Mouse (Mus musculus) CD4-positive, CD25-positive, alpha-beta regulatory T cell, adult 4 months (primary cell): ENCODE results near the gene Olfr1387. TPM values are rescaled to one million over a fixed set of nuclear protein-coding genes. Genes with fewer than 3 reads are reported as not detected.
"Not testable (repeated sequence)": the region's sequence is repeated elsewhere in the genome, so short reads cannot be mapped to it uniquely, and the experiment has no call there.

Source experiments
- ATAC-seq: one replicate; pipeline ENCODE4 v1.8.0; 2017
- polyA plus RNA-seq, 2 experiments: library from polyadenylated mRNA; unstranded; fragments of 100-300 nt; shearing (Covaris generic); gene quantifications; one replicate each; pipeline ENCODE4 v1.2.1; 2017

The Olfr1387 gene
- polyA plus RNA-seq: not detected

- no peak for ATAC-seq
Observed at GRCm38 (mm10) chr11:49455043-49455442, at the start of gene Olfr1387. Gene Olfr1387, plus strand, starts transcription at chr11:49455343.

- ATAC-seq: no peak
Observed at GRCm38 (mm10) chr11:49406784-49407183, 48.4 kb upstream of the Olfr1387 start.

- ATAC-seq: no peak
Observed at GRCm38 (mm10) chr11:49410540-49410939, 44.6 kb upstream of the Olfr1387 start.

- no peak for ATAC-seq
Observed at GRCm38 (mm10) chr11:49422767-49423166, 32.4 kb upstream of the Olfr1387 start, which contains the start of gene Olfr1389. Gene Olfr1389, plus strand, starts transcription at chr11:49423067.

DNA sequence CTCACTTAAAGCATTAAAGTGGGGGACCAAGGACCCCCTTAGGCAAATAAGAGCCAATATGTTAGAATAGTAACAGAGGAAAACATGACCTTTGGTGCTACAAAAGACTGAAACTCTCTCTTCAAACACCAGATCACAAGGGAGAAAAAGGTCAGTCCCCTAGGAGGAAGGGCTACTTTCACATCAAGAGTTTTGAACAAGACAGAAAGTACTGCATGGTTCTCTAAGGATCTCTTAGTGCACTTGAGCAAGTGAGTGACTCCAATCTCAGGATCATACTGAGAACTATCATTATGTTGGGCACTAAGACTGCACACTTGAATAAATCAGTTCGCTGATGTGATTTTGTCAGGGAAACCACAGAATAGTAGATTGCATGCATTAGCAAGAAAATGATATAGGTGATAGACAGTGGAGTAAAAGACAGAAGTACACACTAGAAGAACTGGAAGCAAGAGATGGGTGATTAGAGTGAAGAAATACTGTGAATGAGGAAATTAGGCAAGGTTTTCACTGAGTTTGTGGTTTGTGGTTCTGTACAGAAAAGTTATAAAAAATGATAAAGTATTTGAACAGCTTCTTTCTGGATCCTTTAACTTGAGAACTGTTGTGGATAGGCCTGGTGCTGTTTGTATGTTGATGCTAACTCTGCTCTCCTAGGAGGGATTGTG lies 29.8 kb upstream of the Olfr1387 start:
- no peak for ATAC-seq

DNA sequence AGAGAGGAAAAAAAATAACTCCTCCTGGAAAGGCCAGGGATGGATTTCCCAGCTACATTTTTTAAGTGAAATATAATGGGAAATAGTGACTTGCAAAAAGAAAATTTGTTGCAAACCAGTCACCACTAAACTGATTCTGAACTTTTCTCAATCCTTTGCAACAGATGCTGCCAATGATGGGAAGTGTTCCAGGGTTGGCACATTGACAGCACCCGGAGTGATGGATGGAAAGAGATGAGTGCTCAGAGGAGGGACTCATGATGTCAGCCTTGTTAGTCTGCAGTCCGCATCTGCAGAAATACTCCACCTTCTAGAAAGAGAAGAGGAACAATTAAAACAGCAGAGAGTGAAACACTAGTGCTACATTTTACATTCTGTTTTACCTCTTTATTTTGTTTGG lies 25.5 kb upstream of the Olfr1387 start:
- ATAC-seq: no peak

DNA sequence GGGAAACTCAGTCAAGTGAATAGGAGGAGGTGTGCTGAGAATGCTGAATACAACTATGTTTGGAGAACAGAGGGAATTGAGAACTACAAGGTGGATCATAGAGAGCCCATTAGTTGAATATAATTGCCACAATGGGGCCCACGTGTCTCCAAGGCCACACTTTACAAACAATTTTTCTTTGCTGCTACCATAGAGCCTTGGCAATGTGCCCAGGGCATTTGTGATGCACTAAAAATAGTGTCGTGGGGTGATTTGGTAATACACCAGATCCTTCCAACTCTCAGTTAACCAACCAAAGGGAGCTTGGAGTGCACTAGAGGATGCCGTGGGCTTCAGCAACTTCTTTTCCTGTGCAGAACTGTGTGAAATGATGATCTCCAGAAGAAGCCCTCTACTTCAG lies 18.7 kb upstream of the Olfr1387 start, which contains the start of gene Olfr1388:
Gene Olfr1388 (plus strand): TSS at position 214 of the 400 bp plus-strand sequence.
- ATAC-seq: no peak

- ATAC-seq: not testable (repeated sequence)
Observed at GRCm38 (mm10) chr11:49464746-49465145, 9.6 kb downstream of the Olfr1387 start, which contains the start of gene Olfr1386. Gene Olfr1386, plus strand, starts transcription at chr11:49465046.

DNA sequence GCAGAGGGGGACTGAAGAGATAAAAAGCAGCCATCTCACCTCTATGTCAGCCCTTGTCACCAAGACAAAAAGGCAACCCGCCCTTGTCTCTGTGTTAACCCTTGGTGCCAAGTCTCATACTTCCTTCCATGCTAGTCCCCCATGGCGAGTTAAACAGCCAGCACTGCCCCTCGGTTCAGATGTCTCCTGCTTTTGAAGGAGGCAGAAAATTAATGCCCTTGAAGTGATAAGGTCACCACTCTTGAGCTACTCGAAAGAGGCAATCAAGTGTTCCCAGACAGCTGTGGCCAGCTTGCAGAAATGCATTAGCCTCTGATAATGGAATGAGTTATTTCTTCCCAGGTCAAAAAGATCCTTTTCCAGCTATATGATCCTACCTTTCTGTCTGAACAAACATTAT lies 30.8 kb downstream of the Olfr1387 start:
- ATAC-seq: no peak

DNA sequence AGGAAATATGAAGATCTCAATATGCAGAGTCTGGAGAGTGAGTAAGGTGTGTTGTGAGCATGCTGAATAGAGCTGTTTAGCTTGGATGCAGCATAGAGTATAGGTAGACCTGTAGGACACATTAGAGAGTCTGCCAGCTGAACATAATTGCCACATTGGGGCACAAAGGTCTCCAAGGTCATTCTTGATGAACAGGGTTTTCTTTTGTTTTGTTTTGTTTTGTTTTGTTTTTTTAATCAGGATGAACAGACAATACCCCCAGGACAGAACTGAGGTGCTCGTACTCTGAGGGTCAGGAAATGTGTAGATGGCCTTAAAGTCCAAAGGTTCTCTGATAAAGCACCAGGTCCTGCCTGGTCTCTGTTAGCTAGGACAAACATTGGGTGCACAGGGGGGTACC lies 33.6 kb downstream of the Olfr1387 start, which contains the start of gene Olfr1385:
Gene Olfr1385 (plus strand): TSS at position 301 of the 400 bp plus-strand sequence.
- not testable (repeated sequence) for ATAC-seq

Other genes starting within 250 kb of the Olfr1387 start
- gene Mgat1, start 211.2 kb upstream of the Olfr1387 start, polyA plus RNA-seq: 100 to 1,000 TPM in 1 of 2 experiments, 10 to 100 TPM in 1; 70.9 to 106 TPM
- under 1 TPM in 1 of 2 experiments, not detected in 1; 0.28 TPM for gene Olfr1393, start 177.0 kb upstream of the Olfr1387 start, polyA plus RNA-seq
- gene Olfr1392, start 170.1 kb upstream of the Olfr1387 start, polyA plus RNA-seq: not detected
- not detected for gene Olfr10, start 150.6 kb upstream of the Olfr1387 start, polyA plus RNA-seq
- not detected for gene Olfr1391, start 132.6 kb upstream of the Olfr1387 start, polyA plus RNA-seq
- not detected for gene Olfr1390, start 120.2 kb upstream of the Olfr1387 start, polyA plus RNA-seq
- not detected for gene Olfr1389, start 32.3 kb upstream of the Olfr1387 start, polyA plus RNA-seq
- gene Olfr1388, start 18.7 kb upstream of the Olfr1387 start, polyA plus RNA-seq: not detected
- not detected for gene Olfr1386, start 9.7 kb downstream of the Olfr1387 start, polyA plus RNA-seq
- gene Olfr1385, start 33.7 kb downstream of the Olfr1387 start, polyA plus RNA-seq: not detected
- gene Olfr1384, start 51.4 kb downstream of the Olfr1387 start, polyA plus RNA-seq: not detected
- not detected for gene Olfr1383, start 64.3 kb downstream of the Olfr1387 start, polyA plus RNA-seq
- not detected for gene Olfr1382, start 72.9 kb downstream of the Olfr1387 start, polyA plus RNA-seq
- under 1 TPM in 1 of 2 experiments, not detected in 1; 0.08 TPM for gene Olfr1381, start 88.1 kb downstream of the Olfr1387 start, polyA plus RNA-seq
- gene Olfr1380, start 101.5 kb downstream of the Olfr1387 start, polyA plus RNA-seq: not detected
- not detected for gene Flt4, start 153.9 kb downstream of the Olfr1387 start, polyA plus RNA-seq
- gene Scgb3a1, start 208.3 kb downstream of the Olfr1387 start, polyA plus RNA-seq: under 1 TPM in 1 of 2 experiments, not detected in 1; 0.56 TPM